Mouse (Mus musculus) brown adipose tissue, adult 24 weeks (tissue): ENCODE data around the gene Gm28047. TPM values are rescaled to one million over a fixed set of nuclear protein-coding genes. Genes with fewer than 3 reads are reported as not detected.
A peak's percentile ranks its signal among the peaks of the same experiment; 100 is the strongest.
"Not testable (repeated sequence)": the region's sequence is repeated elsewhere in the genome, so short reads cannot be mapped to it uniquely, and the experiment has no call there.

Source experiments
- H3K27ac ChIP-seq: fragments of 200-500 bp; replicated peaks from 2 replicates; pipeline ENCODE4 v1.5.1; 2012; ENCODE audit warnings: low read depth, mild to moderate bottlenecking, low read length
- H3K4me1 ChIP-seq: fragments of 200-500 bp; 2 replicates; pipeline ENCODE4 v1.6.1; 2012; ENCODE audit warnings: low read length, mixed read lengths; ENCODE audit not compliant: control insufficient read depth, insufficient read depth, insufficient read length
- H3K4me3 ChIP-seq: fragments of 200-500 bp; 2 replicates; pipeline ENCODE4 v1.5.1; 2012; ENCODE audit warnings: low read depth, mild to moderate bottlenecking, low read length, moderate library complexity; ENCODE audit not compliant: insufficient read depth
- polyA plus RNA-seq: library from polyadenylated mRNA; stranded (reverse); fragments of >200 nt; gene quantifications from 2 replicates; pipeline ENCODE4 v1.2.4, GENCODE M21; 2012; ENCODE audit not compliant: missing spikeins, insufficient read depth, insufficient read length

The Gm28047 gene
- polyA plus RNA-seq, 1 experiment = 0.75 TPM

GRCm38 (mm10) chr15:102635817-102636216, 10.9 kb upstream of the Gm28047 start:
- Histone ChIP-seq H3K27ac (no peak overlapping the region), H3K4me1 (no peaks in the 10 kb centered on the region), H3K4me3 (no peak overlapping the region)

- H3K4me3 ChIP-seq = no peak overlapping the region
- no peaks in the 10 kb centered on the region for H3K4me1 ChIP-seq
- H3K27ac ChIP-seq = no peak overlapping the region
Measured at GRCm38 (mm10) chr15:102634684-102635083, 9.8 kb upstream of the Gm28047 start.

DNA sequence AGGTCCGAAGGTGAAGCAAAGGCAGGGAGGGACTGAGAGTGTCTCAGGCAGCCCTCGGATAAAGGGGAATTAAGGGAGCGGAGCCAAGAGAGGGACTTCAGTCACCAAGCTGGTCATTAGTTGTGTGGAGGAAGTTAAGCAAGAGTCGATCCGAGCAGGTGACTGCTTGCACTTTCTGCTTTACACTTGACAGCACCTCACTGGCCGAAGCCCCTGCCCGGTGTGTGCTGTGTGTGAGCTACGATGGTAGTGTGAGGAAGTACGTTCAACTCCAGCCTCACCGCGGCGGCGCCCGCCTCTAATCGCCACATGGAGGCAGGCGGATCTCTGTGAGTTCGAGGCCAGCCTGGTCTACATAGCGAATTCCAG, 804 bp upstream of the Gm28047 start:
- peak overlapping the region; percentile 84 for H3K4me3 ChIP-seq
- peaks cover 5% of the 10 kb centered on the region; the same call in 1 of the 2 replicates for H3K4me1 ChIP-seq
- peak overlapping the region; percentile 4; the same call in 1 of the 2 replicates for H3K27ac ChIP-seq

GRCm38 (mm10) chr15:102624291-102624969, 437 bp downstream of the Gm28047 start:
- H3K27ac ChIP-seq = peak overlapping the region; percentile 75
- H3K4me3 ChIP-seq = peak overlapping the region; percentile 84
- H3K4me1 ChIP-seq = peaks cover 5% of the 10 kb centered on the region; the same call in 1 of the 2 replicates

- no peak overlapping the region for H3K4me3 ChIP-seq
- H3K4me1 ChIP-seq = peaks cover 5% of the 10 kb centered on the region; the same call in 1 of the 2 replicates
- H3K27ac ChIP-seq = no peak overlapping the region
Measured at GRCm38 (mm10) chr15:102623121-102623520, 1.7 kb downstream of the Gm28047 start.

GRCm38 (mm10) chr15:102622536-102622935, 2.3 kb downstream of the Gm28047 start:
- no peak overlapping the region for H3K4me3 ChIP-seq
- H3K27ac ChIP-seq = no peak overlapping the region

DNA sequence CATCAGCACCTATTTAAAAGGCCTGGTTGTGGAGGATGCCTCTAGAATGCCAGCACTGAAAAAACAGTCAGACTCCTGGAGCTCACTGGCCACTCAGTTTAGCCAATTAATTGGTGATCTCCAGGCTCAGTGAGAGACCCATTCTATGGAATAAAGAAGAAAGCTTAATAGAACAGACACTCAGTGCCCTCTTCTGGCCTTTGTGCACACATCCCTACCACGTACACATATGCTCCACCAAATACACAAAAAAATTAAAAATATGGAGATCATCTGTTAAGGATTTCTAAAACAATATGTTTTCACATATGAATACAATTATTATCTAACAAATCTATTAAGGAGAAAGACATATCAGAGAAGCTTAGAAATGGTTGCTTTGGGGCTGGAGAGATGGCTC, 4.1 kb downstream of the Gm28047 start:
- H3K27ac ChIP-seq = no peak overlapping the region

More at GRCm38 (mm10) chr15:102622536-102622935, 2.3 kb downstream of the Gm28047 start:
- H3K4me1 ChIP-seq = peaks cover 5% of the 10 kb centered on the region; the same call in 1 of the 2 replicates

GRCm38 (mm10) chr15:102619486-102619885, 5.4 kb downstream of the Gm28047 start:
- H3K4me3 ChIP-seq = no peak overlapping the region
- H3K27ac ChIP-seq = no peak overlapping the region
- H3K4me1 ChIP-seq = peaks cover 5% of the 10 kb centered on the region; the same call in 1 of the 2 replicates

More for the DNA sequence above, 4.1 kb downstream of the Gm28047 start:
- peaks cover 5% of the 10 kb centered on the region; the same call in 1 of the 2 replicates for H3K4me1 ChIP-seq
- no peak overlapping the region for H3K4me3 ChIP-seq

GRCm38 (mm10) chr15:102617654-102618053, 7.2 kb downstream of the Gm28047 start:
- no peak overlapping the region for H3K27ac ChIP-seq
- H3K4me1 ChIP-seq = peaks cover 2% of the 10 kb centered on the region; the same call in 1 of the 2 replicates
- no peak overlapping the region for H3K4me3 ChIP-seq

GRCm38 (mm10) chr15:102616174-102616573, 8.7 kb downstream of the Gm28047 start:
- H3K4me3 ChIP-seq = no peak overlapping the region
- H3K27ac ChIP-seq = no peak overlapping the region
- no peaks in the 10 kb centered on the region; the same call in 1 of the 2 replicates for H3K4me1 ChIP-seq

GRCm38 (mm10) chr15:102614224-102614623, 10.6 kb downstream of the Gm28047 start:
- Histone ChIP-seq H3K4me3 (no peak overlapping the region), H3K27ac (no peak overlapping the region), H3K4me1 (no peaks in the 10 kb centered on the region; the same call in 1 of the 2 replicates)

GRCm38 (mm10) chr15:102612966-102613365, 11.9 kb downstream of the Gm28047 start:
- Histone ChIP-seq H3K4me1 (no peaks in the 10 kb centered on the region; the same call in 1 of the 2 replicates), H3K27ac (no peak overlapping the region), H3K4me3 (no peak overlapping the region)

DNA sequence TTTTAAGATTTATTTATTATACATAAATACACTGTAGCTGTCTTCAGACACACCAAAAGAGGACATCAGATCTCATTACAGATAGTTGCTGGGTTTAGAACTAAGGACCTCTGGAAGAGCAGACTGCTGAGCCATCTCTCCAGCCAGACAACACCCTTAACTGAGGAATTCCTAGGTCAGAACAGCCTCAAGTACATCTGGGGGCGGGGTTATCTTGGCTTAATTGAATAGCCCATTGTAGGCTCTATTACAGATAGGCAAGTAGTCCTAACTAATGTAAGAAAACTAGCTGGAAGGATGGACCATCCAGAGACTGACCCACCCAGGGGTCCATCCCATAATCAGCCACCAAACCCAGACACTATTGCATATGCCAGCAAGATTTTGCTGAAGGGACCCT, 16.3 kb downstream of the Gm28047 start:
- not testable (repeated sequence) for H3K4me1 ChIP-seq, H3K27ac ChIP-seq, H3K4me3 ChIP-seq

DNA sequence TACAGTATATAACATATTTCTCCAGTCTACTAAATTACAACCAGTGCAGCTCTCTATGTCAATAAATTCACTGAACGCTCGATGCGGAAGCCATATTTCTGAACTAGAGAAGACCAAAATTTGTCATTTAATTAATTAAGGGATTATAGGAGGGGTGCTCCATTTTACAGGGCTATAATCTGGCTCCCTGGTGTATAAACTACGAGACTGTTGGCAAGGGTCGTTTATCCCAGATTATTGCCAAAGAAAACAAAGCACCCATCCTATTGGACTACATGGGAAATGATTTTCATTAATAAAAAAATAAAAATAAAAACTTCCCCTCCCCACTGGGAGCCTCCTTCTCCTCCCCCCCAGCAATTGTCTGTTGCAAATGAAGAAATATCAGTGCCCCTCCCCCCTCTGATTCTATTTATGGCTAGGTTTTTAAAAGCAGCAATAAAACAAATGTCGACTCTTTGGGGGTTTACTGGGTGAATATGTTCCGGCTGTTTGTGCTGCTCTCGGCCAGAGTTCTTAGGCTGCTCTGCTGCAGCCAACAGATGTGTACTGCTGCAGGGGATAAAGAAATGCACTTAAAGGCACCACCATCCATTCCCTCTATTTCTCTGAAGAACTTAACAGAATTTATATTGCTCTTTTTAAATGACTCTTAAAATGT, 30.7 kb downstream of the Gm28047 start:
- Histone ChIP-seq H3K27ac (no peak overlapping the region), H3K4me3 (no peak overlapping the region), H3K4me1 (peaks cover 3% of the 10 kb centered on the region)

DNA sequence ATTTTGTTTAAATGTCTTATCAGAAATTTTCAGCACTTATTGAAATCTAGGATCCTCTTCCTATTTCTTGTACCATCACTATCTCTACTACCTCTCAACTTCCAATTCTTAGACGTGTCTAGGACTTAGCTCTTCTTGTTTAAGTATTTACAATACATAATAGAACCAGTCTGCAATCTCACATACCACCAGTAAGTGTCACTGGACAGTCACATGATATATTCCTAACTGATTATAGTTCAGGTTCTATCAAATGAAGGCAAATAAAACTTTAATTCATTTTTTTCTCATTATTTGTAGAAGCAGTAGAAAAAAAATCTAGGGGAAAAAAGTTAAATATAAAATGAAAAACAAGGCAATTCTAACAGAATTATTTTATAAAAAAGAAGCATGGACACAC, 32.2 kb downstream of the Gm28047 start:
- Histone ChIP-seq H3K4me1 (peaks cover 3% of the 10 kb centered on the region), H3K27ac (no peak overlapping the region), H3K4me3 (no peak overlapping the region)

DNA sequence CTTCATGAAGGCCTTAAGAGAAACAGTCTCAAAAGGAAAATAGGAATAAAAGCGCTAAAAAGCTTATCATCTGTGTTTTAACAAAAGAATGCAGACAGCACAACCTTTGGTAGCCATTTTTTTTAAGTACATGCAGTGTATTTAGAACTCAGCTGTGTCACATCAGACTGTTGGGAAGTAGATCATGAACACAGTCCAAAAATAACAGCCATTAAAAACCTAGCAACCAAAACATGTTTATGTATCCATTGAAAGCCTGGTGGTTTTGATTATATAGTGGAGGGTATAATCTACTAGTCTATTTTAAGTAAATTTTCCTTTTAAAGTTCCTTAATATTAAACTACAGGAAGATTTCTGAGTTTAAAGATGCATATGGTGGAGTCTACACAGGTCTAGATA, 34.3 kb downstream of the Gm28047 start:
- no peak overlapping the region for H3K4me3 ChIP-seq
- peaks cover 3% of the 10 kb centered on the region for H3K4me1 ChIP-seq
- H3K27ac ChIP-seq = no peak overlapping the region
